Mouse (Mus musculus) v-Abl transformed pro-B cells (cell line): ENCODE data around the gene Tmem95.
"Not testable (repeated sequence)": the region's sequence is repeated elsewhere in the genome, so short reads cannot be mapped to it uniquely, and the experiment has no call there.

Source experiments
- in situ Hi-C, 2 experiments: fragments of 400-800 bp; cut with MboI; formaldehyde crosslinking; loops; one replicate each; pipeline ENCODE4 v1.15.1; 2025; ENCODE audit not compliant: unreplicated experiment in 2 of 2

Tmem95 gene

GRCm38 (mm10) chr11:69877878-69878277 lies at the start of gene Tmem95:
Gene Tmem95, minus strand, starts transcription at chr11:69878018.
- in situ Hi-C loops: loop anchor here (5.0 to 10.0 kb wide), 8 partner anchors 71 to 337 kb away; partner anchors contain the start of genes Senp3 (in 2 of the 2), Fgf11 (in 1 of the 2), Polr2a (in 1 of the 2) and Sat2 (in 1 of the 2)

DNA sequence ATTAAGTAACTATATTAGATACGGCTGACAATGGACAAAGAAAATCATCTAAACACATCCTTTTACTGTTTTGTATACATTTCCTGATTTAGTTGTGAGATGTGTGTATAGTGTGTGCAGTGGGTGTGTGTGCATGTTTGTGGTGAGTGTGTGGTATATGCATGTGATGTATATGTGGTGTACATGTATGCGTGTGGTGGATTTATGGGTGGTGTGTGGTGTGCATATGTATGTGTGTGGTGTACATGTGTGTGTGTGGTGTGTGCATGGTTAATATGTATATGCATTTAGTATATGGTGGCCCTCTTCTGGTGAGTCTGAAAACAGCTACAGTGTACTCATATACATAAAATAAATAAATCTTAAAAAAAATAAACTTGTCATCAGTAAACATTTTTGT lies 49.7 kb upstream of the Tmem95 start:
- in situ Hi-C loops: no loop called here

- in situ Hi-C loops: loop anchor here (5.0 kb wide), 2 partner anchors 40 to 250 kb away; partner anchors contain the start of genes Kctd11 (in 2 of the 2) and Eif4a1 (in 1 of the 2)
Measured at GRCm38 (mm10) chr11:69922796-69923195, 45.0 kb upstream of the Tmem95 start.

DNA sequence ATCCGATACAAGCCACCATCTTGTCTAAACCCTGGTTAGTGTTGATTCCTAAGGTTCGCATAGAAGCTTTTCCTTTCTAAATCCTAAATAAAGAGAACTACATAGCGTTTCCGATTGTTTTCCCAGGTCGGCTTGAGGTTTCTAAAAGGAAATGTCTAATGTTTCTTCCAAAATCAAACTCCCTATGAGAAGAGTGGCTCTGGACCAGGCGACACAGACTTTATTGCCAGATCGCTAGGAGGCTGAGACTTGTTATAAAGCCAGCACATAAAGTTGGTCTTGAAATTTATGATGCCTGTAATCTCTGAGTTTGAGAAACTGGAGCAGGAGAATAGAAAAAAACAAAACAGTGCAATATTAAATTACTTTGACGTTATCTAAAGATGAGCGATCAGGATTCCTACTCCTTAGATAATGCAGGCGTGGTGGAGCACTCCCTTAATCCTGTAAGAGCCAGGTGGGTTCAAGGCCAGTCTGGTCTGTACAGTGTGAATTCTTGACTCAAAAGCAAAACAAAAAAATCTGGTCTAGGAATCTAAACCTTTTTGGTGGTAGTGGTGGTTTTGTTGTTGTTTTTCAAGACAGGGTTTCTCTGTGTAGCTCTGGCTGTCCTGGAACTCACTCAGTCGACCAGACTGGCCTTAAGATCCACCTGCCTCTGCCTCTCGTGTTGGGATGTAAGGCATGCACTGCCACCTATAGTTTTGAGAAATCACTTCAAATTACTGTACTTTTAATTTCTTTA lies 44.4 kb upstream of the Tmem95 start:
- in situ Hi-C loops: loop anchor here (5.0 kb wide), 2 partner anchors 40 to 250 kb away; partner anchors contain the start of genes Kctd11 (in 2 of the 2) and Eif4a1 (in 1 of the 2)

DNA sequence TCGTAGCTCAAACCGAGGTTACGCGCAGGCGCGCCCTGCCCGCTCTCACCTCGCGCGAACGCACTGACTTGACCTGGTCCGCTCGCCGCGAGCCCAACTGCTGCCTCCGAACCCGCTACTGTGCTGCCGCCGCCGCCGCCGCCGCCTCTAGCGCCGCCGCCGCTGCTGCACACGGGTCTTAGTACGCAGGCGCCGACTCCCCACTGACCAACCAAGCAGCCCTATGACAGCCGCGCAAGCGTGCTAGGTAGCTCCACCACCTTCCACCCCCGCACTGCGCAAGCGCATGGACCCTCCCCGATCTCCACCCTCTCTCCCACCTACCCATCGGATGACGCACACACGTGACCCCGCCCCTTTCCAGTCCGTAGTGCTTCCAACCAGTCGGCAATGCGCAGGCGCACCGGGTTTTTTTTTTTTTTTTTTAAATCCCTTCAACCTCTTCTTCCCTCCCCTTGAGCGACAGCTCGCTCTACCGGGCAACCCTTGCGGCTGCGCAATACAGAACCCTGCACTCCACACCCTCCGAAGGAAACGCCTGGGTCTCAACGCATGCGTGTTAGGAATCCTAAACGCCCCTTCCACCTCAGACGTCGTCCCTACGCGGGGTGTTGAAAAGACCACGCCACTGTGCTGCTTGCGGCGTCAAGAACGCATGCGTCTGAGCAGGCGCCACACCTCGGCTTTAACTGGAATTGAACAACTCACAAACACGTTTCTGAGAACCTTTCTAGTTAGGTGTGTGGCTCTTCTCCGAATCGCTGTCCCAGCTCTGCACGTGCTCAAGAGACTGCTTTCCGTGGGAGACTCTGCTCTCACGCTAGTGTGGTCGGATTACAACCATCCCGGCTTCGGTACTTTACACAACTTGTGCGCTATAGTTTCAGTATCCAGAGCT lies 43.5 kb upstream of the Tmem95 start, which contains the start of gene Eif5a:
Gene Eif5a (minus strand): TSS at position 845 of the 898 bp plus-strand sequence.
- in situ Hi-C loops: loop anchor here (5.0 kb wide), 2 partner anchors 39 to 249 kb away; partner anchors contain the start of genes Kctd11 (in 2 of the 2) and Eif4a1 (in 1 of the 2)

GRCm38 (mm10) chr11:69920266-69921031 lies 42.6 kb upstream of the Tmem95 start:
- in situ Hi-C loops: loop anchor here (5.0 kb wide), 2 partner anchors 38 to 248 kb away; partner anchors contain the start of genes Kctd11 (in 2 of the 2) and Eif4a1 (in 1 of the 2)

- in situ Hi-C loops: loop anchor here (5.0 kb wide), 2 partner anchors 37 to 247 kb away; partner anchors contain the start of genes Kctd11 (in 2 of the 2) and Eif4a1 (in 1 of the 2)
Measured at GRCm38 (mm10) chr11:69919661-69920265, 41.9 kb upstream of the Tmem95 start.

GRCm38 (mm10) chr11:69919053-69919452 lies 41.2 kb upstream of the Tmem95 start:
- in situ Hi-C loops: no loop called here

- in situ Hi-C loops: no loop called here
Measured at GRCm38 (mm10) chr11:69918118-69918517, 40.3 kb upstream of the Tmem95 start.

- in situ Hi-C loops: no loop called here
Measured at GRCm38 (mm10) chr11:69917379-69917948, 39.6 kb upstream of the Tmem95 start.

DNA sequence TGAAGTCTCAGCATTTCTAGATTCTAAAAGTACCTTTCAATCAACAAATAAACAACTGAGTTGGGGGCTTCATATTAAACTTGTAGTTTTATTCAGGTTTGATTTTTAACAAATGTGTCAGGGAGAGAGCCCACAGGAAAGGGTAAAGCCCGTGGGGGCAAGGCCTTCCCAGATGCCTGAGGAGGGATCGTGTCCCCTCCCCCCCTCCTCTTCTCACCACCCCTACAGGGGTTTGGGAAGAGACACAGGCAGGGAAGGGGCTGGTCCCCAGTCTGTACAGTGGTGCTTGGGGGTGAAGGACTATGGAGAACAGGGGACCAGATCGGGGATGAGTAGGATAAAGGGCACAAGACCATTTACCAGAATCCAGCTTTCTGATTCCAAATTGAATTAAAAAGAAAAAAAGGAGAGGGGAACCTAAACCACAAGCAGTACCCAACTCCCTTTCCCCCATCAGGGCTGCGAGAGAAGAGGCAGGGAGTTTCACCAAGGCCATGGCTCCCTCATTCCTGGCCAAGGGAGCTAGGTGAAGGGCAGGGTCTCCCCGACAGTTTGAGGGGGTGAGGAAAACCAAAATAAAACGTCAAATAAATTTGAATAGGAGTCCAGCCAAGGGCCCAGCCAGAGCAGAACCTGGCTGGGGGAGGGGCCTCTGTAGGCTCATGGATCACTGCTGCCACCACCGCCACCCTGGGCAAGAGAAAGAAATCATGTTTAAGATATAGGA lies 39.0 kb upstream of the Tmem95 start:
- in situ Hi-C loops: not testable (repeated sequence)

- in situ Hi-C loops: no loop called here
Measured at GRCm38 (mm10) chr11:69915667-69916627, 38.1 kb upstream of the Tmem95 start.

DNA sequence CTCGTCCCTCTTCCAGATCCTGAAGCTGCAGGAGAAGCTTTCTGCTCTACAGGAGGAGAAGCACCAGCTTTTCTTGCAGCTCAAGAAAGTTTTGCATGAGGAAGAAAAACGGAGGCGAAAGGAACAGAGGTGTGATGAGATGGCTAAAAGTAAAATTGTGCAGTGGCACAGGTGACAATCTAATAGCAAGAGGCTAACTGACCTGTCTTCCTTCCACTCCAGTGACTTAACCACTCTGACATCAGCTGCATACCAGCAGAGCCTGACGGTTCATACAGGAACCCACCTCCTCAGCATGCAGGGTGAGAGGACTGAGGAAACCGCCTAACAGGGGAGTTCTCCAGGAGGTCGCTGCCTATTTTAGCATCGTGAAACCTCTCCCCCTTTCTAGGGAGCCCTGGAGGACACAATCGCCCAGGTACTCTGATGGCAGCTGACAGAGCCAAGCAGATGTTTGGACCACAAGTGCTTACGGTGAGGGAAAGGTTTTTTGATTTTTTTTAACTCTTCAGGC lies 37.2 kb upstream of the Tmem95 start:
- in situ Hi-C loops: no loop called here

GRCm38 (mm10) chr11:69914372-69914764 lies 36.5 kb upstream of the Tmem95 start:
- in situ Hi-C loops: no loop called here

DNA sequence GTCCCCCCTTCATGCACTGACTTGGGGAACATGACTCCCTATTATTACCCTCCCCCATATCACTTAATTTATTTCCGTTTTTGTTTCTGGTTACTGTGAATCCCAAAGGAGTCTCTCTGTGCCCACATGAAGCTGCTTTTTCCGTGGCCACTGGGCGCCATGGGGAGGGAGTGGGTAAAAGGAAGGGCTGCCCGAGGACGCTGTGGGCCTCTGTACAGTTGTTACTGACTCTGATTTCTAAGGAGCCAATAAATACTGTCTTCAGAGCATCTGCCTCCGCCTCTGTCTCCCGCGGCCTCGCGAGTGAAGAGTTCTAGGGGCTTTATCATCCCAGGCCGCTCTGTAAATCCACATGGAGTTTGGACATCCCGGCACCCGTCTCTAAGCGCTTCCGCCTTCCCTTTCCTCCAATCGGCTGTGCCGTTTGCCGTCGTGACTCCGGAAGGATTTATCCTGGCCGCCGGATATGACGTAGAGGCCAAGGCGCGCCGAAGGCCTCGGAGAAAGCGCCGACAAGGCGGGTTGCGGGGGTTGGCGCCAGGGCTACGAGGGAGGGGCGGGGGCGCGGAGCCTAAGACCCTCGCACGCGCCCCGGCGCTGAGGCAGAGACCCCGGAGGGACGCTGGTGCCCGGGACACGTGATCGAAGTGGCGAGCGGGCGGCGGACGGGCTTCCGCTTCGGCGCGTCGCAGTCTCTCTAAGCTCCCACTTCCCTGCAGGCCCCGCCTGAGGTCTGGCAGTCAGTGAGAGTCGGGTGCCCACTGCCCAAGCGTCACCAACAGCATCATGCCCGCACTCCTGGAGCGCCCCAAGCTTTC lies 35.9 kb upstream of the Tmem95 start, which contains the start of gene Gps2:
Gene Gps2 (plus strand): TSS at position 335 of the 818 bp plus-strand sequence.
- in situ Hi-C loops: no loop called here
